Comparison of ENCODE assay signal across 8 mouse cellular contexts in genomic region chr17:43076801-43077493, GRCm38 (mm10).
DNase-seq lines count a peak whose midpoint lies in the region; ATAC-seq and TF ChIP-seq lines count a peak whose summit lies in the region.

No protein-coding gene starts in this region.

- ATAC-seq in hindbrain, embryonic 13.5 days (ENCODE audit: low FRiP score): peak; percentile 91
- peak; percentile 89 for ATAC-seq in lung, postnatal 0 days

- DNase-seq in WW6 (ENCODE audit: low read depth, low spot score): peak; percentile 83
- peak; percentile 41 to 80 for DNase-seq in cerebellum, postnatal 4 days (ENCODE audit: low spot score in 2 of 2)
- peak; percentile 68 to 84 for DNase-seq in frontal cortex, postnatal 36 days (ENCODE audit: low spot score in 2 of 2)
- peak; percentile 68 to 79 for DNase-seq in layer of hippocampus, postnatal 36 days
- DNase-seq in lung, postnatal 0 days (ENCODE audit: low spot score): peak; percentile 91
- DNase-seq in right cerebral cortex, adult 18-20 months: peak; percentile 85
- peak; percentile 62 to 66 for DNase-seq in urinary bladder, postnatal 4 days (ENCODE audit: low spot score in 2 of 2)

- no peaks in the 10 kb centered on the region for H3K36me3 ChIP-seq in hindbrain, embryonic 13.5 days
- no peaks in the 10 kb centered on the region for H3K36me3 ChIP-seq in lung, postnatal 0 days (ENCODE audit: insufficient read depth, low read length)

- peaks cover 62% of the 10 kb centered on the region for H3K4me1 ChIP-seq in hindbrain, embryonic 13.5 days (replicated peaks)
- H3K4me1 ChIP-seq in lung, postnatal 0 days (ENCODE audit: insufficient read depth, low read depth, low read length): peaks cover 11% of the 10 kb centered on the region; the same call in 1 of the 2 replicates

- peak overlapping the region; percentile 36 for H3K4me2 ChIP-seq in hindbrain, embryonic 13.5 days
- H3K4me2 ChIP-seq in lung, postnatal 0 days (replicated peaks; ENCODE audit: low read depth, low read length): peak overlapping the region; percentile 33; the same call in 1 of the 2 replicates

- TF ChIP-seq EP300 in lung, postnatal 0 days (IDR thresholded peaks at IDR 0.05): 0 out of 2 replicates have a peak, but pooled peaks have one; percentile 32

- no peak overlapping the region for H3K4me3 ChIP-seq in hindbrain, embryonic 13.5 days
- H3K4me3 ChIP-seq in lung, postnatal 0 days (ENCODE audit: low read depth, low read length): no peak overlapping the region

- peak overlapping the region; percentile 67 for H3K27ac ChIP-seq in hindbrain, embryonic 13.5 days
- peak overlapping the region; percentile 66 for H3K27ac ChIP-seq in lung, postnatal 0 days (ENCODE audit: low read length)

- H3K9me3 ChIP-seq in hindbrain, embryonic 13.5 days: no peaks in the 10 kb centered on the region
- H3K9me3 ChIP-seq in lung, postnatal 0 days (ENCODE audit: low read length): no peaks in the 10 kb centered on the region

- peak overlapping the region; percentile 56; the same call in 1 of the 2 replicates for H3K9ac ChIP-seq in hindbrain, embryonic 13.5 days
- H3K9ac ChIP-seq in lung, postnatal 0 days (replicated peaks; ENCODE audit: low read depth): 0 out of 2 replicates have a peak overlapping the region, but pooled peaks have one; percentile 19

- no peak for TF ChIP-seq CTCF in lung, postnatal 0 days (IDR thresholded peaks at IDR 0.05)

- no peaks in the 10 kb centered on the region for H3K27me3 ChIP-seq in hindbrain, embryonic 13.5 days
- H3K27me3 ChIP-seq in lung, postnatal 0 days (replicated peaks; ENCODE audit: insufficient read depth, low read length): no peaks in the 10 kb centered on the region

- 29% methylated on average over 18 of the region's 18 CpGs for WGBS in hindbrain, embryonic 13.5 days
- WGBS in lung, postnatal 0 days: 16% methylated on average over 18 of the region's 18 CpGs
